Mouse (Mus musculus) heart, postnatal 36 days (tissue): Measurements from ENCODE around the gene Simc1. TPM values are rescaled to one million over a fixed set of nuclear protein-coding genes. Genes with fewer than 3 reads are reported as not detected.
"Not testable (repeated sequence)": the region's sequence is repeated elsewhere in the genome, so short reads cannot be mapped to it uniquely, and the experiment has no call there.

ENCODE experiments used
- DNase-seq, 2 experiments: peaks; one replicate each; pipeline ENCODE4 v3.0.0; 2021 to 2022
- intact Hi-C: fragments of 180-260 bp; cut with DNase I; formaldehyde crosslinking; loops from one replicate; pipeline ENCODE4 v1.15.1; 2025
- total RNA-seq, 2 experiments: library from RNA; stranded (reverse); gene quantifications; 2 replicates each; pipeline ENCODE4 v1.2.3; 2021

Simc1 gene
- 1 to 10 TPM; 1.3 to 2.1 TPM for total RNA-seq

GRCm38 (mm10) chr13:54503604-54504521, at the start of gene Simc1:
Gene Simc1 (plus strand): TSS chr13:54503779.
- intact Hi-C loops = loop anchor here (2.0 to 5.0 kb wide), 2 partner anchors 35 to 118 kb away; partner anchors contain the start of genes Faf2 and Thoc3
- DNase-seq = peak; percentile 77 to 79

- intact Hi-C loops = no loop called here
- DNase-seq = no peak
Observed at GRCm38 (mm10) chr13:54457062-54457461, 46.5 kb upstream of the Simc1 start.

GRCm38 (mm10) chr13:54459282-54459681, 44.3 kb upstream of the Simc1 start:
- intact Hi-C loops = no loop called here
- DNase-seq = no peak

GRCm38 (mm10) chr13:54468098-54469011, 35.2 kb upstream of the Simc1 start, which contains the start of gene Thoc3:
Gene Thoc3 (minus strand): TSS chr13:54468849.
- peak; percentile 89 to 93 for DNase-seq
- intact Hi-C loops = loop anchor here (2.0 to 5.0 kb wide), 3 partner anchors 34 to 152 kb away; partner anchors contain the start of genes Faf2 and Simc1

GRCm38 (mm10) chr13:54469012-54469354, 34.6 kb upstream of the Simc1 start:
- DNase-seq = no peak
- intact Hi-C loops = loop anchor here (2.0 to 5.0 kb wide), 3 partner anchors 34 to 152 kb away; partner anchors contain the start of genes Faf2 and Simc1

- intact Hi-C loops = no loop called here
- no peak for DNase-seq
Observed at GRCm38 (mm10) chr13:54471967-54472366, 31.6 kb upstream of the Simc1 start.

- intact Hi-C loops = no loop called here
- no peak for DNase-seq
Observed at GRCm38 (mm10) chr13:54474996-54475395, 28.6 kb upstream of the Simc1 start.

GRCm38 (mm10) chr13:54475702-54476101, 27.9 kb upstream of the Simc1 start:
- no peak for DNase-seq
- intact Hi-C loops = no loop called here

GRCm38 (mm10) chr13:54479286-54479685, 24.3 kb upstream of the Simc1 start:
- intact Hi-C loops = no loop called here
- no peak for DNase-seq

GRCm38 (mm10) chr13:54481498-54481897, 22.1 kb upstream of the Simc1 start:
- DNase-seq = no peak
- intact Hi-C loops = no loop called here

- DNase-seq = no peak
- intact Hi-C loops = no loop called here
Observed at GRCm38 (mm10) chr13:54490411-54490810, 13.2 kb upstream of the Simc1 start.

GRCm38 (mm10) chr13:54491381-54491780, 12.2 kb upstream of the Simc1 start:
- intact Hi-C loops = no loop called here
- no peak for DNase-seq

- intact Hi-C loops, DNase-seq: not testable (repeated sequence)
Observed at GRCm38 (mm10) chr13:54499551-54499950, 4.0 kb upstream of the Simc1 start.

GRCm38 (mm10) chr13:54501352-54501751, 2.2 kb upstream of the Simc1 start:
- intact Hi-C loops = loop anchor here (5.0 kb wide), 1 partner anchor 121 kb away; the partner anchor contains the start of gene Faf2
- no peak for DNase-seq

- intact Hi-C loops = loop anchor here (2.0 to 5.0 kb wide), 2 partner anchors 33 to 120 kb away; partner anchors contain the start of genes Faf2 and Thoc3
Observed at GRCm38 (mm10) chr13:54501957-54502690, 1.5 kb upstream of the Simc1 start.

GRCm38 (mm10) chr13:54503278-54503603, 338 bp upstream of the Simc1 start:
- DNase-seq = no peak
- intact Hi-C loops = loop anchor here (2.0 to 5.0 kb wide), 2 partner anchors 34 to 119 kb away; partner anchors contain the start of genes Faf2 and Thoc3

More at GRCm38 (mm10) chr13:54501957-54502690, 1.5 kb upstream of the Simc1 start:
- DNase-seq = no peak

- intact Hi-C loops = loop anchor here (5.0 kb wide), 1 partner anchor 118 kb away; the partner anchor contains the start of gene Faf2
- DNase-seq = no peak
Observed at GRCm38 (mm10) chr13:54504611-54505260, 1.2 kb downstream of the Simc1 start.

- intact Hi-C loops = no loop called here
Observed at GRCm38 (mm10) chr13:54505920-54506319, 2.3 kb downstream of the Simc1 start.

GRCm38 (mm10) chr13:54520221-54520620, 16.6 kb downstream of the Simc1 start:
- DNase-seq = no peak
- intact Hi-C loops = no loop called here

More at GRCm38 (mm10) chr13:54505920-54506319, 2.3 kb downstream of the Simc1 start:
- no peak for DNase-seq
